Mouse (Mus musculus): Measurements from ENCODE around the gene Mcmbp. TPM values are rescaled to one million over a fixed set of nuclear protein-coding genes. Genes with fewer than 3 reads are reported as not detected.

The Mcmbp gene
- total and polyA plus RNA-seq, 2 experiments, result 11.4 to 12.8 TPM

DNA sequence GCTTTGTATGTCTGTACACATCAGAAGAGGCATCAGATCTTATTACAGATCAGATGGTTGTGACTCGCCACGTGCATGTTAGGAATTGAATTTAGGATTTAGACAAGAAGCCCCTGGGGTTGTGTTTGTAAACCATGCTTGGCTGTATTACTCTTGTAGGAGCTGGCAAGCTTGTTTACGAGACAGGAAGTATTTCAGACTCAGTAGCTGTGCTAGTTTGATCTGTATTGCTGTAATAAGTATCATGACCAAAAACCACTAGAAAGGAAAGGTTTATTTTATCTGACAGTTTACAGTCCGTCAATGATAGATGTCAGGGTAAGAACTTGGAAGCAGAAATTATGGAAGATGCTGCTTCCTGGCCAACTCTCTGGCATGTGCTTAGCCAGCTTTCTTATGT lies 18.7 kb upstream of the Mcmbp start:
- Histone ChIP-seq H3K4me3 (ENCODE audit: insufficient read depth, low read depth, low read length) (no peak overlapping the region), H3K9ac (ENCODE audit: low read depth, low read length) (no peak overlapping the region), H3K36me3 (ENCODE audit: control insufficient read depth, insufficient read depth, low read length) (peaks cover 78% of the 10 kb centered on the region), H3K27ac (replicated peaks; ENCODE audit: insufficient read depth, low read depth, low read length) (no peak overlapping the region), H3K79me2 (ENCODE audit: control insufficient read depth, insufficient read depth, low read length) (no peaks in the 10 kb centered on the region), H3K27me3 (ENCODE audit: control insufficient read depth, insufficient read depth, low read length) (no peaks in the 10 kb centered on the region), H3K4me1 (ENCODE audit: control insufficient read depth, insufficient read depth, low read length) (no peaks in the 10 kb centered on the region)
- TF ChIP-seq POLR2A (IDR thresholded peaks at IDR 0.05; ENCODE audit: extremely low read depth, insufficient read depth, low read length) (no peak), CTCF (IDR thresholded peaks at IDR 0.05; ENCODE audit: low read depth, low read length) (no peak)
- DNase-seq (ENCODE audit: extremely low read depth, low read depth, low spot score), result no peak
- 88% methylated on average over 4 of the region's 4 CpGs for WGBS

GRCm38 (mm10) chr7:128755396-128755795 lies 15.1 kb upstream of the Mcmbp start:
- peaks cover 72% of the 10 kb centered on the region for H3K36me3 ChIP-seq (ENCODE audit: control insufficient read depth, insufficient read depth, low read length)
- TF ChIP-seq CTCF (IDR thresholded peaks at IDR 0.05; ENCODE audit: low read depth, low read length) (no peak), POLR2A (IDR thresholded peaks at IDR 0.05; ENCODE audit: extremely low read depth, insufficient read depth, low read length) (no peak)
- WGBS, result 96% methylated on average over 1 of the region's 1 CpGs
- H3K9ac ChIP-seq (ENCODE audit: low read depth, low read length), result no peak overlapping the region
- peaks cover under 1% of the 10 kb centered on the region; the same call in 1 of the 2 replicates for H3K79me2 ChIP-seq (ENCODE audit: control insufficient read depth, insufficient read depth, low read length)
- H3K27me3 ChIP-seq (ENCODE audit: control insufficient read depth, insufficient read depth, low read length), result no peaks in the 10 kb centered on the region
- H3K4me3 ChIP-seq (ENCODE audit: insufficient read depth, low read depth, low read length), result no peak overlapping the region
- no peaks in the 10 kb centered on the region for H3K4me1 ChIP-seq (ENCODE audit: control insufficient read depth, insufficient read depth, low read length)
- no peak overlapping the region for H3K27ac ChIP-seq (replicated peaks; ENCODE audit: insufficient read depth, low read depth, low read length)
- DNase-seq (ENCODE audit: extremely low read depth, low read depth, low spot score), result no peak

GRCm38 (mm10) chr7:128752012-128752411 lies 11.7 kb upstream of the Mcmbp start:
- Histone ChIP-seq H3K9ac (ENCODE audit: low read depth, low read length) (no peak overlapping the region), H3K4me3 (ENCODE audit: insufficient read depth, low read depth, low read length) (no peak overlapping the region), H3K36me3 (ENCODE audit: control insufficient read depth, insufficient read depth, low read length) (peaks cover 52% of the 10 kb centered on the region), H3K79me2 (ENCODE audit: control insufficient read depth, insufficient read depth, low read length) (peaks cover 18% of the 10 kb centered on the region; the same call in 1 of the 2 replicates), H3K4me1 (ENCODE audit: control insufficient read depth, insufficient read depth, low read length) (peaks cover 7% of the 10 kb centered on the region), H3K27me3 (ENCODE audit: control insufficient read depth, insufficient read depth, low read length) (no peaks in the 10 kb centered on the region), H3K27ac (replicated peaks; ENCODE audit: insufficient read depth, low read depth, low read length) (no peak overlapping the region)
- TF ChIP-seq CTCF (IDR thresholded peaks at IDR 0.05; ENCODE audit: low read depth, low read length), result no peak
- TF ChIP-seq POLR2A (IDR thresholded peaks at IDR 0.05; ENCODE audit: extremely low read depth, insufficient read depth, low read length), result no peak
- 86% methylated on average over 4 of the region's 4 CpGs for WGBS
- DNase-seq (ENCODE audit: extremely low read depth, low read depth, low spot score), result no peak

GRCm38 (mm10) chr7:128750296-128750695 lies 10.0 kb upstream of the Mcmbp start:
- Histone ChIP-seq H3K27ac (replicated peaks; ENCODE audit: insufficient read depth, low read depth, low read length) (no peak overlapping the region), H3K4me1 (ENCODE audit: control insufficient read depth, insufficient read depth, low read length) (peaks cover 17% of the 10 kb centered on the region), H3K4me3 (ENCODE audit: insufficient read depth, low read depth, low read length) (no peak overlapping the region), H3K79me2 (ENCODE audit: control insufficient read depth, insufficient read depth, low read length) (peaks cover 31% of the 10 kb centered on the region), H3K9ac (ENCODE audit: low read depth, low read length) (no peak overlapping the region), H3K36me3 (ENCODE audit: control insufficient read depth, insufficient read depth, low read length) (peaks cover 43% of the 10 kb centered on the region), H3K27me3 (ENCODE audit: control insufficient read depth, insufficient read depth, low read length) (no peaks in the 10 kb centered on the region)
- DNase-seq (ENCODE audit: extremely low read depth, low read depth, low spot score), result no peak
- TF ChIP-seq CTCF (IDR thresholded peaks at IDR 0.05; ENCODE audit: low read depth, low read length) (no peak), POLR2A (IDR thresholded peaks at IDR 0.05; ENCODE audit: extremely low read depth, insufficient read depth, low read length) (no peak)
- WGBS, result 95% methylated on average over 9 of the region's 9 CpGs

DNA sequence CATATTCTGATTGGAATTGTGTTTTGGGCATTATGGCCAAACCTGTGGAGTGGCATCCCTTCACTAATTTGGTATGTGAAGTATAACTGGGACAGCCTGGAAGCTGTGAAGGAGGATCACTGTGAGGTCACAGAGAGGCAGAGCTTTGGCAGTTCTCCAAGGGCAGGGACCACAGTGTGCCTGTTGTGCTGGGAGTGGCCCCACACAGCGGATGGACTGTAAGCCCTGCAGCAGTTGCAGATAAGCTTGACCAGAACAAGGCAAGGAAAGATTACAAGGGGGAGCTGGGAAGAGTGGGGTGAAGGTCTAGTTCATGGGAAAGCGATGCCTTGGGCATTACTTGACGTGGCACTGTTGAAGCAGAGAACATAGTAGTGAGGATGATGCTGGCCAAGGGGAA lies 8.5 kb upstream of the Mcmbp start:
- no peak overlapping the region for H3K4me3 ChIP-seq (ENCODE audit: insufficient read depth, low read depth, low read length)
- peak; percentile 57 for DNase-seq (ENCODE audit: extremely low read depth, low read depth, low spot score)
- H3K27me3 ChIP-seq (ENCODE audit: control insufficient read depth, insufficient read depth, low read length), result no peaks in the 10 kb centered on the region
- H3K9ac ChIP-seq (ENCODE audit: low read depth, low read length), result no peak overlapping the region
- H3K79me2 ChIP-seq (ENCODE audit: control insufficient read depth, insufficient read depth, low read length), result peaks cover 31% of the 10 kb centered on the region
- peaks cover 28% of the 10 kb centered on the region for H3K36me3 ChIP-seq (ENCODE audit: control insufficient read depth, insufficient read depth, low read length)
- H3K4me1 ChIP-seq (ENCODE audit: control insufficient read depth, insufficient read depth, low read length), result peaks cover 17% of the 10 kb centered on the region
- TF ChIP-seq CTCF (IDR thresholded peaks at IDR 0.05; ENCODE audit: low read depth, low read length) (no peak), POLR2A (IDR thresholded peaks at IDR 0.05; ENCODE audit: extremely low read depth, insufficient read depth, low read length) (no peak)
- H3K27ac ChIP-seq (replicated peaks; ENCODE audit: insufficient read depth, low read depth, low read length), result no peak overlapping the region
- 36% methylated on average over 3 of the region's 3 CpGs for WGBS

GRCm38 (mm10) chr7:128746151-128746550 lies 5.9 kb upstream of the Mcmbp start:
- Histone ChIP-seq H3K4me1 (ENCODE audit: control insufficient read depth, insufficient read depth, low read length) (peaks cover 17% of the 10 kb centered on the region), H3K4me3 (ENCODE audit: insufficient read depth, low read depth, low read length) (no peak overlapping the region), H3K36me3 (ENCODE audit: control insufficient read depth, insufficient read depth, low read length) (peaks cover 13% of the 10 kb centered on the region; the same call in 1 of the 2 replicates), H3K9ac (ENCODE audit: low read depth, low read length) (peak overlapping the region; percentile 10; the same call in 1 of the 2 replicates), H3K79me2 (ENCODE audit: control insufficient read depth, insufficient read depth, low read length) (peaks cover 31% of the 10 kb centered on the region), H3K27me3 (ENCODE audit: control insufficient read depth, insufficient read depth, low read length) (no peaks in the 10 kb centered on the region), H3K27ac (replicated peaks; ENCODE audit: insufficient read depth, low read depth, low read length) (no peak overlapping the region)
- DNase-seq (ENCODE audit: extremely low read depth, low read depth, low spot score), result no peak
- WGBS, result 46% methylated on average over 10 of the region's 10 CpGs
- TF ChIP-seq POLR2A (IDR thresholded peaks at IDR 0.05; ENCODE audit: extremely low read depth, insufficient read depth, low read length) (no peak), CTCF (IDR thresholded peaks at IDR 0.05; ENCODE audit: low read depth, low read length) (no peak)
